12 mouse cellular contexts compared by ENCODE assay signal in the genomic region with DNA sequence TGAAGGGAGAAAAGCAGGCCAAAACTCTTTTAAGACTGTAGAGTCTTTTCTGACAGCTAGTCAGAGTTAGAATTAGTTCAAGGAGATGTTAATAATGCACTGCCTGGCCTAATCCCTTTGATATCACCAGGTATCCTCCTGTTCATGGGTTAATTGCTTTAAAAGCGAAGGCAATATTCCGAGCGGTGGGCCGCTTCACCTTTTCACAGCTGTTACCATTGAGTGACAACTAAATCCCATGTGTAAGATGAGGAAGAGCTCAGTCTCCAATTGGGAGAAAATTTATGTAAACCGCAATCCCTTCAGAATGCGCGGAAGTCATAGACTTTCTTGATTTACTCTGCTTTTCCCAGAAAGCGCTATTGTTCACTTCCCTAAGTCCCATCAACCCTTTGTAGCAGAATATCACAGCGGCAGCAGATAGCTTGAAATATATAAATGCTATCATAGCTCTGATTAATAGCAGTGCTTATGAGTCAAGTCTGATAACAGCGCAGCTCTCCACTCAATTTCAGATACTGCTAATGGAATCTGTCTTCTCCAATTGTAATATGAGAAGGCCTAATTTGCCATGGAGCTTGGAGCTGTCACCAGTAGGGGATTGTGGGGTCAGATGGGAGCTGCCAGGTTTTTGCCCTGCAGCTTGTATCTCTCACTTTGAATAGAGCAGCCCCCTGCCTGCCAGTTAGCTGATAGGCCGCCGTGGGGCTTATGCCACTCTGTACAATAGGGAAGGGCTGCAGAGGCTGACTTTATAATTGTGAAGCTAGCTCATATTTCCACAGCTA. TPM values are rescaled to one million over a fixed set of nuclear protein-coding genes. Genes with fewer than 3 reads are reported as not detected.
A peak's percentile ranks its signal among the peaks of the same experiment; 100 is the strongest.
DNase-seq lines count a peak whose midpoint lies in the region; ATAC-seq lines count a peak whose summit lies in the region.
"Had no signal": no experiment of that assay in that cellular context is flagged by ENCODE, and none has a peak within 500 bp of the region (broad histone marks: within the 10 kb centered on the region; RNA-seq: fewer than 3 reads in every experiment).

No protein-coding gene starts in this region.

- no peak overlapping the region for H3K4me2 ChIP-seq in neural tube, embryonic 11.5 days (ENCODE audit: low read depth)
- H3K4me2 ChIP-seq in forebrain, embryonic 14.5 days (ENCODE audit: low read length): no peak overlapping the region
- H3K4me2 ChIP-seq: limb, embryonic 15.5 days had no signal

- no peaks in the 10 kb centered on the region for H3K36me3 ChIP-seq in neural tube, embryonic 11.5 days (ENCODE audit: control insufficient read depth, insufficient read depth, low read length)
- peaks cover 13% of the 10 kb centered on the region; the same call in 1 of the 2 replicates for H3K36me3 ChIP-seq in forebrain, embryonic 14.5 days (ENCODE audit: control insufficient read depth, insufficient read depth, low read length)
- H3K36me3 ChIP-seq in macrophage (ENCODE audit: inconsistent target): no peaks in the 10 kb centered on the region

- H3K4me1 ChIP-seq in neural tube, embryonic 11.5 days (ENCODE audit: control insufficient read depth, insufficient read depth, low read length): no peaks in the 10 kb centered on the region
- H3K4me1 ChIP-seq in forebrain, embryonic 14.5 days (ENCODE audit: control insufficient read depth, insufficient read depth, low read length): peaks cover 2% of the 10 kb centered on the region; the same call in 1 of the 2 replicates
- H3K4me1 ChIP-seq: limb, embryonic 15.5 days had no signal

- no peaks in the 10 kb centered on the region for H3K79me2 ChIP-seq in macrophage (ENCODE audit: inconsistent target)

- no peak overlapping the region for H3K4me3 ChIP-seq in neural tube, embryonic 11.5 days (ENCODE audit: low read depth, low read length)
- H3K4me3 ChIP-seq in forebrain, embryonic 14.5 days (ENCODE audit: low read depth, low read length): no peak overlapping the region
- no peak overlapping the region for H3K4me3 ChIP-seq in macrophage (ENCODE audit: inconsistent target)
- H3K4me3 ChIP-seq: limb, embryonic 15.5 days had no signal

- no peaks in the 10 kb centered on the region for H3K9me3 ChIP-seq in neural tube, embryonic 11.5 days (ENCODE audit: control insufficient read depth, low read length)
- no peaks in the 10 kb centered on the region for H3K9me3 ChIP-seq in forebrain, embryonic 14.5 days (replicated peaks; ENCODE audit: control insufficient read depth, low read length)
- H3K9me3 ChIP-seq: limb, embryonic 15.5 days had no signal

- H3K9ac ChIP-seq in neural tube, embryonic 11.5 days (ENCODE audit: low read length): no peak overlapping the region
- H3K9ac ChIP-seq in forebrain, embryonic 14.5 days (ENCODE audit: low read length): no peak overlapping the region
- H3K9ac ChIP-seq: limb, embryonic 15.5 days had no signal

- 69% methylated on average over 12 of the region's 12 CpGs for WGBS in neural tube, embryonic 11.5 days
- 47% methylated on average over 12 of the region's 12 CpGs for WGBS in forebrain, embryonic 14.5 days
- 95% methylated on average over 12 of the region's 12 CpGs for WGBS in macrophage (ENCODE audit: missing documents)

- H3K27ac ChIP-seq in neural tube, embryonic 11.5 days (ENCODE audit: low read depth, low read length): no peak overlapping the region
- no peak overlapping the region for H3K27ac ChIP-seq in forebrain, embryonic 14.5 days (ENCODE audit: low read depth, low read length)
- H3K27ac ChIP-seq in macrophage: peak overlapping the region; percentile 70
- H3K27ac ChIP-seq: limb, embryonic 15.5 days had no signal

- peak; percentile 32 for DNase-seq in neural tube, embryonic 11.5 days (ENCODE audit: low spot score)
- DNase-seq in neural tube, embryonic 10.5 days (ENCODE audit: extremely low spot score, low spot score): no peak
- peak; percentile 30 for DNase-seq in forebrain, embryonic 14.5 days (ENCODE audit: low spot score)
- peak; percentile 58 for DNase-seq in retina, postnatal 1 day
- DNase-seq in testis, postnatal 10 days (ENCODE audit: low spot score): no peak
- no peak for DNase-seq in cerebellum, adult 9-10 months
- no peak for DNase-seq in adipocyte (ENCODE audit: low spot score)
- DNase-seq: gastrocnemius, postnatal 36 days; layer of hippocampus, adult 9-11 months had no signal

- H3K27me3 ChIP-seq in neural tube, embryonic 11.5 days (ENCODE audit: control insufficient read depth, insufficient read depth, low read length): no peaks in the 10 kb centered on the region
- H3K27me3 ChIP-seq in forebrain, embryonic 14.5 days (replicated peaks; ENCODE audit: control insufficient read depth, insufficient read depth, low read length): no peaks in the 10 kb centered on the region
- H3K27me3 ChIP-seq: limb, embryonic 15.5 days had no signal

- no peak for ATAC-seq in neural tube, embryonic 11.5 days (ENCODE audit: insufficient read depth, low FRiP score, low TSS enrichment)
- no peak; the same call in 1 of the 2 replicates for ATAC-seq in forebrain, embryonic 14.5 days
- ATAC-seq: intestine, postnatal 0 days had no signal

RNA-seq across cellular contexts. Expression of a gene that starts 10.6 kb away (rescaled TPM):
- polyA plus RNA-seq in neural tube, embryonic 11.5 days (2014; fragmentation: Nextera tagmentation; extraction: Ambion mirVana): 24.8 and 25.3 TPM in 2 replicates
- polyA plus RNA-seq in forebrain, embryonic 14.5 days (2014; fragmentation: Nextera tagmentation; extraction: Ambion mirVana): 14.2 and 18.8 TPM in 2 replicates
- total RNA-seq in macrophage (2018; cell fraction: chromatin; rRNA removed): 100 to 1,000 TPM in 4 of 26 experiments, 10 to 100 TPM in 22; 13.1 to 146 (median 61.5) TPM
- total RNA-seq in macrophage (2018; cell fraction: cytosol; rRNA removed): 10 to 100 TPM in 25 of 26 experiments, 1 to 10 TPM in 1; 9.7 to 33.4 (median 18.0) TPM
- total RNA-seq in macrophage (2018; cell fraction: nucleus; rRNA removed): 100 to 1,000 TPM in 4 of 26 experiments, 10 to 100 TPM in 22; 17.4 to 173 (median 46.0) TPM
- 17.6 to 21.6 TPM (median 18.2 TPM) in 3 replicates for polyA plus RNA-seq in macrophage (2018)

Comparison
In these comparisons a context has a peak if more than half of its experiments do, and no peak if none do; other contexts are left out.
1. DNase-seq: peak in neural tube, embryonic 11.5 days (single experiment), forebrain, embryonic 14.5 days (single experiment) and retina, postnatal 1 day (single experiment); none in neural tube, embryonic 10.5 days (single experiment), testis, postnatal 10 days (single experiment), cerebellum, adult 9-10 months (single experiment) and adipocyte (single experiment).